Mouse (Mus musculus) midbrain, postnatal 0 days (tissue): ENCODE measurements around the gene Jag2. TPM values are rescaled to one million over a fixed set of nuclear protein-coding genes. Genes with fewer than 3 reads are reported as not detected.

Experiments
- ATAC-seq: fragments of 200-750 bp; cut with Nextera tagmentation; 2 replicates; pipeline ENCODE4 v1.8.0; 2017; ENCODE audit warnings: moderate number of reproducible peaks, mild to moderate bottlenecking, moderate TSS enrichment, moderate library complexity; ENCODE audit not compliant: low FRiP score
- DNase-seq: peaks from one replicate; pipeline ENCODE4 v3.0.0-alpha.2; 2015; ENCODE audit warnings: low spot score
- H3K27ac ChIP-seq: fragments of 300-500 bp; sonication (generic); 2 replicates; pipeline ENCODE4 v1.5.1; 2014; ENCODE audit warnings: low read depth, mild to moderate bottlenecking, low read length, mixed read lengths
- H3K27me3 ChIP-seq: fragments of 300-500 bp; sonication (generic); 2 replicates; pipeline ENCODE4 v1.6.1; 2014; ENCODE audit warnings: low read length, control low read depth, mixed read lengths; ENCODE audit not compliant: insufficient read depth
- H3K36me3 ChIP-seq: fragments of 300-500 bp; sonication (generic); 2 replicates; pipeline ENCODE4 v1.6.1; 2014; ENCODE audit warnings: low read length, control low read depth, mixed read lengths; ENCODE audit not compliant: insufficient read depth
- H3K4me1 ChIP-seq: fragments of 300-500 bp; sonication (generic); 2 replicates; pipeline ENCODE4 v1.6.1; 2014; ENCODE audit warnings: mild to moderate bottlenecking, control low read depth, antibody characterized with exemption, low read length, mixed read lengths; ENCODE audit not compliant: insufficient read depth
- H3K4me2 ChIP-seq: fragments of 300-500 bp; sonication (generic); 2 replicates; pipeline ENCODE4 v1.6.1; 2014; ENCODE audit warnings: low read depth, mild to moderate bottlenecking, low read length, mixed read lengths; ENCODE audit not compliant: poor library complexity, severe bottlenecking
- H3K4me3 ChIP-seq: fragments of 300-500 bp; sonication (generic); 2 replicates; pipeline ENCODE4 v1.5.1; 2014; ENCODE audit warnings: low read depth, mild to moderate bottlenecking, low read length, moderate library complexity
- H3K9ac ChIP-seq: fragments of 300-500 bp; sonication (generic); replicated peaks from 2 replicates; pipeline ENCODE4 v1.6.1; 2014; ENCODE audit warnings: mild to moderate bottlenecking, low read length, moderate library complexity, mixed read lengths; ENCODE audit not compliant: poor library complexity, severe bottlenecking
- H3K9me3 ChIP-seq: fragments of 300-500 bp; sonication (generic); 2 replicates; pipeline ENCODE4 v1.6.1; 2016; ENCODE audit warnings: low read length, control low read depth
- CTCF ChIP-seq: IDR thresholded peaks from 2 replicates; pipeline ENCODE4 v1.5.1; 2016; ENCODE audit warnings: antibody characterized with exemption, mild to moderate bottlenecking
- WGBS: fragments of 180-500 bp; shearing (Covaris S2); extraction: QIAGEN DNeasy Blood & Tissue Kit; methylation state at CpG from one replicate; pipeline ENCODE4 v1.1.7; 2014; 5-methylcytosine and 5-hydroxymethylcytosine counted together
- polyA plus RNA-seq: library from polyadenylated mRNA; unstranded; fragments of >200 nt; fragmentation: Nextera tagmentation; extraction: Ambion mirVana; gene quantifications from 2 replicates; pipeline ENCODE4 v1.2.1, GENCODE M21; 2015
- total RNA-seq: library from RNA; depleted of rRNA; stranded (reverse); fragments of >200 nt; gene quantifications from 2 replicates; pipeline ENCODE4 v1.2.3, GENCODE M21; 2014

The Jag2 gene
- total and polyA plus RNA-seq, 2 experiments from 2014 or later, result 12.1 to 94.6 TPM

DNA sequence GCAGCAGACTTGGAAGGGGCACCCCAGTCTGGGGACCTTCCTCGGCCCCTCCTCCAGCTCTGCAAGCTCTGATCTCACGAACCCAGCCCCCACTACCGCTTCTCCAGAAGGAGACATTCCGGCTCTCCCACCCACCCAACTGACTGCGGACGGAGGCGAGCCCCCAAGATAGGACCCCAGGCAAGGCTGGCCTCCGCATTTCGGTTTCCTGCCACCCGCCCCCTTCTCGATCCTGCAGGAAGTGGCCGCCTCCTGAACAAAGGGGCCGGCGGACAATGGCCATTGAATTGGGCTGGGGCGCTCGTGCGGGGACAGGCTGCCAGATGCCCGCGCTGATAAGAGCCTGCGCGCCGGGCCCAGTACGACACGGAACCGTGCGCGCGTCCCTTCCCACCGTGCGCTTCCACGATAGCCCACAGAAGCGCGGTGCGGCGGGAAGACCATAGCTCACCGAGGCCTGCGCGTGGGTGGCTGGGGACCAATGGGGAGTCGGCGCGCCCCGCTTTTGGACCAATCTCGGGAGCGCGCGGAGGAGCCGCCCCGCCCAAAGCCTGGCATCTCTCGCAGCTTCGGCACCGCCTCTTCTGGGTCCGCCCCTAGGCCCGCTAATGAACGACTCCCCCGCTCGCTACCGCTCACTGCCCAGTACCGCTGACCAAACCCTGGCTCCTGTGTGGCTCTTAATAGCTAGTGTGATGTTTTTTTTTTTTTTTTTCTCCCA is 20.6 kb upstream of the Jag2 start:
- Histone ChIP-seq H3K27ac (peak overlapping the region; percentile 84), H3K27me3 (no peaks in the 10 kb centered on the region), H3K9me3 (no peaks in the 10 kb centered on the region), H3K4me1 (peaks cover 15% of the 10 kb centered on the region), H3K4me3 (peak overlapping the region; percentile 54), H3K36me3 (no peaks in the 10 kb centered on the region), H3K9ac (peak overlapping the region; percentile 86), H3K4me2 (peak overlapping the region; percentile 92)
- under 1% methylated on average over 55 of the region's 58 CpGs for WGBS
- ATAC-seq (peak; percentile 92), DNase-seq (peak; percentile 96)
- no peak for TF ChIP-seq CTCF

GRCm38 (mm10) chr12:112947307-112947706 is 17.7 kb upstream of the Jag2 start:
- Histone ChIP-seq H3K27ac (no peak overlapping the region), H3K27me3 (no peaks in the 10 kb centered on the region), H3K4me1 (peaks cover 15% of the 10 kb centered on the region), H3K4me3 (no peak overlapping the region), H3K36me3 (no peaks in the 10 kb centered on the region), H3K9me3 (no peaks in the 10 kb centered on the region), H3K4me2 (no peak overlapping the region), H3K9ac (no peak overlapping the region)
- WGBS, result 34% methylated on average over 4 of the region's 4 CpGs
- peak; percentile 50 for TF ChIP-seq CTCF
- ATAC-seq (no peak), DNase-seq (no peak)

- no peak overlapping the region for H3K4me3 ChIP-seq
- peaks cover 5% of the 10 kb centered on the region; the same call in 1 of the 2 replicates for H3K4me1 ChIP-seq
- ATAC-seq, result no peak
- no peaks in the 10 kb centered on the region for H3K9me3 ChIP-seq
- H3K27ac ChIP-seq, result no peak overlapping the region
- WGBS, result 75% methylated on average over 2 of the region's 2 CpGs
- H3K4me2 ChIP-seq, result no peak overlapping the region
- no peaks in the 10 kb centered on the region for H3K36me3 ChIP-seq
- no peak overlapping the region for H3K9ac ChIP-seq
- DNase-seq, result no peak
- no peak for TF ChIP-seq CTCF
- no peaks in the 10 kb centered on the region for H3K27me3 ChIP-seq
Observed at GRCm38 (mm10) chr12:112943669-112944068, 14.1 kb upstream of the Jag2 start.

- peak within 1 kb of the TSS; percentile 63 for H3K4me2 ChIP-seq
- WGBS, result 2% methylated on average over 51 of the region's 58 CpGs
- peaks cover 5% of the 10 kb centered on the region; the same call in 1 of the 2 replicates for H3K4me1 ChIP-seq
- DNase-seq (peak; percentile 73), ATAC-seq (peak; percentile 82)
- peak within 1 kb of the TSS; percentile 82 for H3K9ac ChIP-seq
- no peaks in the 10 kb centered on the region for H3K9me3 ChIP-seq
- H3K27me3 ChIP-seq, result no peaks in the 10 kb centered on the region
- H3K4me3 ChIP-seq, result peak within 1 kb of the TSS; percentile 62
- no peak for TF ChIP-seq CTCF
- peak within 1 kb of the TSS; percentile 73 for H3K27ac ChIP-seq
- H3K36me3 ChIP-seq, result no peaks in the 10 kb centered on the region
Observed at GRCm38 (mm10) chr12:112941776-112942713, 12.5 kb upstream of the Jag2 start, which contains the start of gene Nudt14. Gene Nudt14, minus strand, starts transcription at chr12:112942124.

DNA sequence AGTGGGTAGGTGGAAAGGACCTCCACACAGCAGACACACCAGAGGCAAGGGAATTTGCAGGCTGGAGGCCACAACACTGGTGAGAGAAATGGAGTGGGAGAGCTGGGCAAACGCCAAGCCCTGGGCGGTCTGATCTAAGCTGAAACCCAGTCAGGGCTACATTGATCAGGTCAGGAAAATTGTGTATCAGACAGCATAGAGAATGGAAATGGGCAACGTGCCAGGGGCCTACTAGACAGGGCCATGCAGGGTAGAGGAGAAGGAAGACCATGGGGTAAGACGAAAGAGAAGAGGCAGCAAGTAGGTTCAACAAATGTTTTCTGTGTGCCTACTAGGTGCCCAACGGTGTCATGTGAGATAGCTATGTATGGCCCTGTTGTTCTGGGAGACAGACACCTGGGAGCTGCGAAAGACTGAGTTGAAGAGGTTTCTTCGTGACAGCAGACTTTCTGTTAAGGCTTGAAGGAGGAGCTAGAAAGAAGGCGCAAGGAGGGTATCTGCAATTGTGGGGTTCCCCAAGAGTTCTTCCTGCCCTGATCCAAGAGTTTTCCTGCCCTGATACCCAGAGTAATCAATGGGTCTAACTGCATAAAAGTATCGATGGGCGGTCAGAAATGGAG is 11.7 kb upstream of the Jag2 start:
- Histone ChIP-seq H3K27ac (no peak overlapping the region; the same call in 1 of the 2 replicates), H3K4me2 (peak overlapping the region; percentile 63), H3K27me3 (no peaks in the 10 kb centered on the region), H3K9me3 (no peaks in the 10 kb centered on the region), H3K4me1 (peaks cover 5% of the 10 kb centered on the region; the same call in 1 of the 2 replicates), H3K9ac (peak overlapping the region; percentile 82), H3K4me3 (peak overlapping the region; percentile 62), H3K36me3 (no peaks in the 10 kb centered on the region)
- DNase-seq, result no peak
- no peak for ATAC-seq
- no peak for TF ChIP-seq CTCF
- 44% methylated on average over 10 of the region's 10 CpGs for WGBS
